Mouse (Mus musculus) lung, adult 2 months (tissue): ENCODE measurements at regions not wholly inside any gene's neighbourhood (a gene's known extent, or its start where the extent isn't known, plus 50 kb on each side); places are given as distances from the start of the nearest gene placed in this dataset.

Source experiments
- CTCF ChIP-seq: fragments of 200-500 bp; IDR thresholded peaks from 2 replicates; pipeline ENCODE4 v1.5.1; 2011; ENCODE audit warnings: mild to moderate bottlenecking, low read length, control low read depth; ENCODE audit not compliant: insufficient read depth
- POLR2A ChIP-seq: fragments of 200-500 bp; IDR thresholded peaks from 2 replicates; pipeline ENCODE4 v1.6.1; 2011; ENCODE audit warnings: low read depth, mild to moderate bottlenecking, control low read depth, low read length, borderline replicate concordance; ENCODE audit errors: extremely low read depth

- TF ChIP-seq CTCF (no peak), POLR2A (no peak)
These were observed 104.9 kb downstream of the H2al1j start for GRCm38 (mm10) chrX:11432403-11433004.
